Mouse (Mus musculus) embryonic stem cell, embryonic (primary cell): Measurements from ENCODE around the gene Keap1.

Source experiments
- CTCF ChIA-PET, 4 experiments: fragments of 300-600 bp in 2 of 4; fragments of 350-600 bp in 2 of 4; sonication (Branson Sonifier 250); formaldehyde crosslinking; loops; one replicate each; lab custom pipeline; 2022; ENCODE audit warnings: inconsistent platforms in 2 of 4; lab: Charles Lee
- POLR2A ChIA-PET, 4 experiments: fragments of 300-600 bp in 2 of 4; fragments of 350-600 bp in 2 of 4; sonication (Branson Sonifier 250); formaldehyde crosslinking; loops; one replicate each; lab custom pipeline; 2022; ENCODE audit warnings: antibody characterized with exemption in 4 of 4, inconsistent platforms in 1 of 4; lab: Charles Lee

Keap1 gene

GRCm38 (mm10) chr9:21248326-21248725, 9.2 kb upstream of the Keap1 start, which contains the start of gene S1pr5:
S1pr5 (minus strand) TSS chr9:21248443.
- ChIA-PET CTCF (no interaction called here), POLR2A (interaction anchor here in 1 of 4 experiments (0.7 to 1.8 kb wide), 3 partner anchors 10 to 25 kb away, joined by 3 to 4 read pairs (median 3); no protein-coding TSS in a partner anchor)

- CTCF ChIA-PET, result interaction anchor here in 2 of 4 experiments (0.5 to 0.7 kb wide), 2 partner anchors 9 to 56 kb away, joined by 3 to 9 read pairs; no protein-coding TSS in a partner anchor
- POLR2A ChIA-PET, result interaction anchor here in 3 of 4 experiments (0.5 to 11.6 kb wide), 8 partner anchors 18 to 367 kb away, joined by 3 to 223 read pairs (median 4); partner anchors contain the start of genes Angptl6 (in 1 of the 3), Atg4d (in 1 of the 3), Cdkn2d (in 1 of the 3) and Ppan (in 1 of the 3)
These were observed 7.2 kb upstream of the Keap1 start for GRCm38 (mm10) chr9:21246342-21246741.

DNA sequence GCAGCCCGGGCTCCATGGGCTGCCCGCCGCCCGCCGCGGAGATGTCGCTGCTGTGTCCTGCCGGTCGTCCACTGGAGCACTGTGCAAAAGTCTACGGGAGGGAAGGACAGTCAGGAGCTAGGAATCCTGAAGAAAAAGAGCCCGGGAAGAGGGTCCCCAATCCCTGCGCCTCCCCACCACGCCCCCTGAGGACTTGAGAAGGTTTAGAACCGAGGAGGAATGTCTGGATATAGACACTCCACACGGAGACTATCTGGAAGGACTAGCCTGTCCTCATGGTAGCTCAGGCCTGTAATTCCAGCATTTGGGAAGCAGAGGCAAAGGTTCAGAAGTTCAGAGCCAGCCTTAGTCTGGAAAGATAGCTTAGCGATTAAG, 5.9 kb upstream of the Keap1 start:
- ChIA-PET POLR2A (interaction anchor here in 3 of 4 experiments (0.6 to 11.6 kb wide), 23 partner anchors 8 to 871 kb away, joined by 3 to 223 read pairs (median 4); partner anchors contain the start of genes Cdkn2d (in 2 of the 3), Atg4d (in 1 of the 3), Carm1 (in 1 of the 3) and Gm38431 (in 1 of the 3)), CTCF (interaction anchor here (0.5 to 2.5 kb wide), 13 partner anchors 11 to 311 kb away, joined by 3 to 6 read pairs (median 3); partner anchors contain the start of gene Atg4d (in 1 of the 4))

GRCm38 (mm10) chr9:21244428-21245112, 5.4 kb upstream of the Keap1 start:
- ChIA-PET POLR2A (interaction anchor here in 3 of 4 experiments (0.6 to 11.6 kb wide), 23 partner anchors 10 to 367 kb away, joined by 3 to 223 read pairs (median 4); partner anchors contain the start of genes Atg4d (in 2 of the 3), Cdkn2d (in 2 of the 3), Carm1 (in 1 of the 3) and Gm38431 (in 1 of the 3)), CTCF (interaction anchor here (0.5 to 2.5 kb wide), 12 partner anchors 11 to 312 kb away, joined by 3 to 6 read pairs (median 4); partner anchors contain the start of gene Atg4d (in 1 of the 4))

DNA sequence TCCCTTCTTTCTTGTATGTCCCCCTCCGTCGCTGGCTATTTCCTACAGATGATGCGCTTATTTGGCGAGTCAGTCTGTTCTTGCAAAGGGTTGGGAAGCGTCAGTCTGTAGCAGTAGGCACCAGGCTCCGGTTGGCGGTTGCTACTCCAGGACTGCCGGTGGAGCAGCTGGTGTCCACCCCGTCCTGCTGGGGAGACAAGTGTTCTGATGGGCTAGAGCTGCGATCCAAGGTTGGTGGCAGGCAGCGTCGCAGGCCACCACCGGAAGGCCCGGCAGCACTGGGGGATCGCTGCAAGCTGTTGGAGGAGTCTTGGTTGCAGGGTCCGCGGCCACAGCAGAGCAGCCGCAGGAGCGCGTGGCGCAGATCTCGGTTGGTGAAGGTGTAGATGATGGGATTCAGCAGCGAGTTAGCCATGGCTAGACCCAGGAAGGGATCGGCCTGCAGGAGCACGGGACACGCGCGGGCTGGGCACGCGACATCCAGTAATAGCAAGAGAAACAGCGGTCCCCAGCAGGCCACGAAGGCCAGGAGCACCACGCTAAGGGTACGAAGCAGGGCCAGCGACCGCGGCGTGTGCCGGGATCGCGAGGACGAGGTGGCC, 4.8 kb upstream of the Keap1 start:
- ChIA-PET POLR2A (interaction anchor here in 3 of 4 experiments (0.9 to 11.6 kb wide), 7 partner anchors 15 to 22 kb away, joined by 3 to 223 read pairs (median 5); partner anchors contain the start of gene Atg4d (in 2 of the 3)), CTCF (interaction anchor here in 2 of 4 experiments (0.6 to 2.5 kb wide), 4 partner anchors 12 to 113 kb away, joined by 4 to 7 read pairs (median 6); no protein-coding TSS in a partner anchor)

DNA sequence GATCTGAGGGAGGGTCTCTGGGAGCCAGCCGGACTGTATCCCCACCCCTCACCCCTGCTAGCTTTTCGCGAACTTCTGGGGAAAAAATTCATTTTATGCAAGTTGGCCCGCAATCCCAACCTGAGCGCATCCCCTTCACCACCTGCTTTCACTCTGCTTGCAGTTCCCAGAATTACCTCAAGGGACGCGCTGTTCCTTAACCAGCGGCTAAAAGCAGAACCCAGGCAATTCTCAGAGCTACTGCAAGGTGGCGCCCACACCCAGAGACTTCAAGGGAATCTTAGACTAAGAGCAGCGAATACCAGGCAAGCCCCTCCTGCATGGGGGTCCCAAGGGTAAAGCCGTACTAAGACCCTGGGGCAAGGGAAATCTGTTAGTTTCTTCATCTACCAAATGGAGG, 2.2 kb upstream of the Keap1 start:
- POLR2A ChIA-PET, result interaction anchor here (0.5 to 11.6 kb wide), 24 partner anchors 9 to 546 kb away, joined by 3 to 223 read pairs (median 4); partner anchors contain the start of genes Atg4d (in 2 of the 4), Cdkn2d (in 2 of the 4), Kri1 (in 1 of the 4) and Tmed1 (in 1 of the 4)
- CTCF ChIA-PET, result interaction anchor here (0.5 to 4.1 kb wide), 36 partner anchors 8 to 324 kb away, joined by 3 to 36 read pairs (median 4); partner anchors contain the start of genes Atg4d (in 1 of the 4), Qtrt1 (in 1 of the 4) and Slc44a2 (in 1 of the 4)

DNA sequence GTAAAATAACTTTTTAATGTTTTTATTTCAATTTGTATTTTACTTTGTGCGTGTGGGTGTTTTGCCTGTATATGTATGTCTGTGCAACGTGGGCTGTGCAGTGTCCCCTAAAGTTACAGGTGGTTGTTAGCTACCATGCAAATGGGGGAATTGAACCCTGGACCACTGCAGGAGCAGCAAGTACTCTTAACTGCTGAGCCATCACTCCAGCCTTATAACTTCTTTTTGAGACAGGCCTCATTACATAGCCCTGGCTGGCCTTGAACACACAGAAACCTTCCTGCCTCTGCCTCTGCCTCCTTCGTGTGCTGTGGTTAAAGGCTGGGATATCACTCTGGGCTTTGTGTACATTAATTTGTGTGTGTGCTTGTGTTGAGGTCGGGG, 296 bp upstream of the Keap1 start:
- CTCF ChIA-PET, result interaction anchor here in 3 of 4 experiments (0.5 to 4.1 kb wide), 9 partner anchors 13 to 118 kb away, joined by 3 to 36 read pairs (median 3); partner anchors contain the start of gene Cdkn2d (in 1 of the 3)
- POLR2A ChIA-PET, result interaction anchor here (0.6 to 11.6 kb wide), 24 partner anchors 10 to 592 kb away, joined by 3 to 223 read pairs (median 4); partner anchors contain the start of genes Atg4d (in 2 of the 4), Cdkn2d (in 2 of the 4), Kri1 (in 2 of the 4) and Gm38431 (in 1 of the 4)

DNA sequence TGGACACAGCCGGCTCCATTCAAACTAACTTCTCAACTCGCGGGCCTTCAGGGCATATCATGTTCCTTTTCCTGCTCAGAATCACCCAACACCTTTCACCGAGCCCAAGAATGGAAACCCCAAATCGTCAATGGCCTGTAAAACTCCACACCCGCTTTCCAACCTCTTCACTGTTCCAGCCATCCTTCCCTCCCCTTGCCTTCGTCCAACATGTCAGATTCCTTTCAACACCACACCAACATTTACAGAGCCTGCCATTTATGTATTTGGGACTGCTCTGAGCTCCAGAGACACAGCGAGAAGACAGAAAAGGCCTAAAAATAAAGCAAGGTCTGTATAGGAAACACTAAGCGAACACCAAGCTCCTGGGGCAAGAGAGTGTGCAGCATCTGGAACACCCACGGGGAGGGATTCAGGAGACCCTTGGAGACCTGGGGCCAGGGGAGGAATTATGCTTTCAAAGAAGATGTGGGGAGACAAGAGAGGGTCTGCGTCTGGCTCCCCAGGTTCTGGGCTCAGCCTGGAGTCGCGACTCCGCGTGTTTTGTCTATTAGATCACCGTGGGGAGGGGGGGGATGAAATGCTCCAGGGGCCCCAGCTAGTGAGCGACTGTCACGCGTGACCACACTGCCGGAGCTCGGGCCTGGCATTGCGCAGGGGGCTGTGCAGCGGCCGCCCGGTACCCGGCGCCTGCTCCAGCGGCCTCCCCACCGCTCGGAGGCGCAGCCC, 993 bp downstream of the Keap1 start:
- POLR2A ChIA-PET, result interaction anchor here (0.5 to 11.6 kb wide), 40 partner anchors 8 to 360 kb away, joined by 3 to 223 read pairs (median 5); partner anchors contain the start of genes Atg4d (in 3 of the 4), Cdkn2d (in 2 of the 4), Ap1m2 (in 1 of the 4) and Carm1 (in 1 of the 4)
- CTCF ChIA-PET, result interaction anchor here in 3 of 4 experiments (0.5 to 3.2 kb wide), 14 partner anchors 12 to 259 kb away, joined by 3 to 17 read pairs (median 4); partner anchors contain the start of gene Cdkn2d (in 1 of the 3)

DNA sequence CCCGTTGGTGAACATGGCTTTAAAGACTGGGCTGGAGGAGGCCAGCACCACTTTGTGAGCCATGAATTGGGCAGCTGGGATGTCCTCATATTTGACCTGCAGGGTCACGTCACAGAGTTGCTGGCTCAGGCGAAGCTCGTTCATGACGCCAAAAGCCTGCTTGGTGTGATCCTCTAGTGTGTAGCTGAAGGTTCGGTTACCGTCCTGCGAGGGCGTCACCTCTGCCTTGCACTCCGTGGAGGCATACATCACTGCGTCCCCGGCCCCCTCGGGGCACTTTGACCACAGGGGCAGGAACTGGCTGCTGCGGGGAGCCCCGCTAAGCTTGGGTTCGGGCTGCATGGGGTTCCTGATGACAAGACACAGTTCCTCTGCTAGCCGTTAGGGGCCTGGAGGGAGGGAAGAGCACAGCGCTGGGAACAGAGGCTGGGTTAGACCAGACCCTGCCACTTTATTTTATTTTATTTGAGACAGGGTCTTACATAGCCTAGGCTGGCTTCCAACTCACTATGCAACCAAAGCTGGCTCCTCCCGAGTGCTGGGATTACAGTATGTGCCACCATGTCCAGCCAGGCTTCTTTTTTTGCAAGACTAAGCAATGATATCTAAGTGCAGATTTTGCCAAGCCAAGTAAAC, 1.7 kb downstream of the Keap1 start:
- ChIA-PET CTCF (interaction anchor here (0.5 to 3.2 kb wide), 20 partner anchors 9 to 260 kb away, joined by 3 to 17 read pairs (median 4); partner anchors contain the start of genes Cdkn2d (in 1 of the 4) and Kri1 (in 1 of the 4)), POLR2A (interaction anchor here (0.5 to 11.6 kb wide), 43 partner anchors 8 to 359 kb away, joined by 3 to 223 read pairs (median 5); partner anchors contain the start of genes Atg4d (in 3 of the 4), Cdkn2d (in 2 of the 4), Ap1m2 (in 1 of the 4) and Carm1 (in 1 of the 4))

GRCm38 (mm10) chr9:21236991-21237367, 2.2 kb downstream of the Keap1 start:
- POLR2A ChIA-PET, result interaction anchor here (0.5 to 11.6 kb wide), 32 partner anchors 8 to 359 kb away, joined by 3 to 223 read pairs (median 6); partner anchors contain the start of genes Atg4d (in 3 of the 4), Cdkn2d (in 2 of the 4), Ap1m2 (in 1 of the 4) and Carm1 (in 1 of the 4)
- CTCF ChIA-PET, result interaction anchor here (0.6 to 3.2 kb wide), 16 partner anchors 9 to 120 kb away, joined by 3 to 17 read pairs (median 4); partner anchors contain the start of genes Cdkn2d (in 1 of the 4) and Kri1 (in 1 of the 4)

DNA sequence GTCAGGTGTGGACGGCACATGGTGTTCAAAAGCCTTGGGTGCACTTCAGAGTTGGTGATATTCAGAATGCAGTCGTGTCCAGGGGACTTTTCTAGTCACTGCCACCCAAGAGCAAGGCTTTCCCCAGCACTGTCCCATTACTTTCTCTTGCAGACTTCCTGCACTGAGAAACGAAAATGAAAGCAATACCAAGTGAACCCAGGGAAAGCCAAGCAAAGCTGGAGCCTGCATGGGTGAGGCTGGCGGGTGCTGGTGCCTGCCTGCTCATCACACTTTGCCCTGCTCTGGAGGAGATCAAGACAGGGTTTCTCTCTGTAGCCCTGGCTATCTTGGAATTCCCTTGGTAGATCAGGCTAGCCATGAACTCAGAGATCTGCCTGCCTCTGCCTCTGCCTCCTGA, 3.8 kb downstream of the Keap1 start:
- ChIA-PET POLR2A (interaction anchor here in 3 of 4 experiments (0.6 to 11.6 kb wide), 6 partner anchors 10 to 166 kb away, joined by 3 to 223 read pairs (median 5); partner anchors contain the start of gene Cdkn2d (in 1 of the 3)), CTCF (no interaction called here)

DNA sequence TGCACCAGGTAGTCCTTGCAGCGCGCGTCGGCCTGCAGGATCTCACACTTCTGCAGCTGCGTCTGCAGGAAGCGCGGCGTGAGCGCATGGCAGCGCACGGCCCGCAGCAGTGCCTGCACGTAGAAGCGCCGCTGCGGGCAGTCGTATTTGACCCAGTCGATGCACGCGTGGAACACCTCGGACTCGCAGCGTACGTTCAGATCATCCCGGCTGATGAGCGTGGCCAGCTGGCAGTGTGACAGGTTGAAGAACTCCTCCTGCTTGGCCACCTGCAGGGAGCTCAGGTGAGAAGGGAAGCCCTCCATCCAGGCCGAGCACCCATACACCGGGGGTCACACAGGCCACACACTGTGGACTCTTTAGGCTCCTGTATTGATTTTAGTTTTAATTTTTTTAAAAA, 5.4 kb downstream of the Keap1 start:
- ChIA-PET POLR2A (interaction anchor here (0.6 to 2.3 kb wide), 16 partner anchors 9 to 176 kb away, joined by 3 to 27 read pairs (median 5); partner anchors contain the start of genes Cdkn2d (in 2 of the 4), Gm38431 (in 1 of the 4), Kri1 (in 1 of the 4) and Raver1 (in 1 of the 4)), CTCF (interaction anchor here (0.5 to 1.6 kb wide), 9 partner anchors 10 to 97 kb away, joined by 3 to 8 read pairs (median 4); no protein-coding TSS in a partner anchor)

DNA sequence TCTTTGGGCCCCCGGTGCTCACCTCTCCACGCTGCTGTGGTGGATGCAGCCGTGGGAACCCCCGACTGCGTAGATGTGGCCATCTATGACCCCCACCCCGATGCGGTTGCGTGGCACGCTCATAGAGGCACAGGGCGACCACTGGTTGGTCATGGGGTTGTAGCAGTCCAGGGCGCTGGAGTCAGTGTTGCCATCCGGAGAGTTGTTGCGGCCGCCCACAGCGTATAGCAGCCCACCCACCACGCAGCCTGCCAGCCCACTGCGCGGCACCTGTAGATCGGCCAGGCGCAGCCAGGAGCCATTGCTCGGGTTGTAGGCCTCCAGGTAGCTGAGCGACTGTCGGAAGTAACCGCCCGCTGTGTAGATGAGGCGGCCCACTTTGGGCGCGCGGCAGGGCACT, 5.8 kb downstream of the Keap1 start:
- ChIA-PET POLR2A (interaction anchor here (0.6 to 2.3 kb wide), 13 partner anchors 8 to 176 kb away, joined by 3 to 27 read pairs (median 6); partner anchors contain the start of genes Cdkn2d (in 2 of the 4), Gm38431 (in 1 of the 4), Kri1 (in 1 of the 4) and Raver1 (in 1 of the 4)), CTCF (interaction anchor here in 3 of 4 experiments (0.6 to 1.6 kb wide), 8 partner anchors 9 to 72 kb away, joined by 3 to 8 read pairs (median 4); no protein-coding TSS in a partner anchor)

- ChIA-PET POLR2A (interaction anchor here in 2 of 4 experiments (1.1 to 2.3 kb wide), 4 partner anchors 9 to 58 kb away, joined by 3 to 27 read pairs (median 8); partner anchors contain the start of gene Cdkn2d (in 1 of the 2)), CTCF (interaction anchor here in 2 of 4 experiments (0.7 to 1.4 kb wide), 3 partner anchors 9 to 12 kb away, joined by 3 to 8 read pairs (median 5); no protein-coding TSS in a partner anchor)
These were observed 6.3 kb downstream of the Keap1 start for GRCm38 (mm10) chr9:21232867-21233266.

DNA sequence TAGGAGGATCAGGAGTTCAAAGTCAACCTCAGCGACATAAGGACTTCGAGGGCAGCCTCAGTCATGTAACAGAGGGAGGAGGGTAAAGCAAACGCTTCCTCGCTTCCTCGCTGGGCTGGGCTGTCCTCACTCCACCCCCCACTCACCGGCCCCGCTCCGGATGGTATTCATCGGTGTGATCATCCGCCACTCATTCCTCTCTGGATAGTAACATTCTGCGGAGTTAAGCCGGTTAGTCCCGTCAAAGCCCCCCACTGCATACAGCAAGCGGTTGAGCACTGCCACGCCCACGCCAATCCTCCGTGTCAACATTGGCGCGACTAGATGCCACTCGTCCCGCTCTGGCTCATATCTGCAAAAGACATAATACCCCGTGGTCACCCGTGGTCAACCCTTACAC, 7.6 kb downstream of the Keap1 start:
- ChIA-PET POLR2A (interaction anchor here in 2 of 4 experiments (1.1 to 12.2 kb wide), 3 partner anchors 8 to 11 kb away, joined by 3 to 223 read pairs (median 7); partner anchors contain the start of gene Keap1 (in 1 of the 2)), CTCF (interaction anchor here in 1 of 4 experiments (0.6 to 1.8 kb wide), 2 partner anchors 11 to 380 kb away, joined by 3 to 6 read pairs; no protein-coding TSS in a partner anchor)
